Mouse (Mus musculus): ENCODE measurements at regions not wholly inside any gene's neighbourhood (a gene's known extent, or its start where the extent isn't known, plus 50 kb on each side); places are given as distances from the start of the nearest gene placed in this dataset.
A peak's percentile ranks its signal among the peaks of the same experiment; 100 is the strongest.

DNA sequence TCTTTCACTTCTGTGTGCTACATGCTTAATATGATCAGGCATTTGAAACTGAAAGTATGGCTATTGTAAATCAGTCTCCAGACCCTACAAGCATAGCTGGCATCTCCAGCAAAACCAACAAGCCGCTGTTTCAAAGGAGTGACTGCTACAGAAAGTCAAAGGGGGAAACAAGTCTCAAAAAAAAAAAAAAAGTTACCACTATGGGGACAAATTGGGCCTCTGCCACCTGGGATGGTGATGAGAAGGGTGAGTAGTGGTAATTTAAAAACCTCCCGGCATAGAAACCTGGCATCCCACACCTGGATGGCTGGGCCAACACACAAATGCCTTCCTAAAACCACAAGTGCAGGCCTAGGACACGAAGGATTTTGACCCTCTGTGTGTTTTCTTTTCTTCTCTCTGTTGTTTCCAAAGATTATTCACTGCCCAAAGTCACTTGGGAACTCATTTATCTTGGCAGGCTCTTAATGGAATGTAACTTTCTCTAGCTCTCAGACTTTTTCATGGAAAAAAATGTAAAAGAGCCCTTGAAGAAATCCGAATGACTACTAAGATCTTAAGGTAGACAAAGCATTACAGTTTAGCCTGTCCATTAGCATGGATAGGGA is 78.9 kb upstream of the Dlg1 start:
- Histone ChIP-seq H3K9me3 (no peaks in the 10 kb centered on the region), H3K27me3 (replicated peaks) (no peaks in the 10 kb centered on the region), H3K4me1 (peaks cover 2% of the 10 kb centered on the region), H3K27ac (replicated peaks) (no peak overlapping the region), H3K9ac (no peak overlapping the region), H3K4me3 (no peak overlapping the region), H3K4me2 (no peak overlapping the region), H3K36me3 (no peaks in the 10 kb centered on the region)
- no peak for ATAC-seq (ENCODE audit: extremely low read depth, insufficient number of reproducible peaks, low FRiP score, low TSS enrichment)
- 62% methylated on average over 4 of the region's 4 CpGs for WGBS

DNA sequence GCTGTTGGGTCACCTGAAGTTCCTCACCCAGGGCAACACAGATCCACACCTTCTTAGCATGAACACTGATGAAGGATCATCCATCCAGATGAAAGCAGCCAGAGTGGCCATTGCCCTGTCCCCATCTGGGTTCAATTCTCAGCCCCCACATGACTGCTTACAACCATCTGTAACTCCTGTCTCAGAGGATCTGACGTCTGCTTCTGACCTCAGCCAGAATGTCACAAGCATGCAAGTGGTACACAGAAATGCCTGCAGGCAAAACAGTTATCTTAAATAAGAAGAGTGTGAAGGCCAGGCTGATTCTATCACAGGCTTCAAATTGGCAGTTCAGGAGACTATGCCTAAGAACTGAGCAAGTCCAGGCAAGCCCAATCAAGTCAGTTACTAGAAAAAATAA is 76.2 kb upstream of the Dlg1 start:
- ATAC-seq (ENCODE audit: extremely low read depth, insufficient number of reproducible peaks, low FRiP score, low TSS enrichment), result no peak
- Histone ChIP-seq H3K4me1 (peaks cover 16% of the 10 kb centered on the region), H3K9me3 (no peaks in the 10 kb centered on the region), H3K9ac (no peak overlapping the region), H3K27ac (replicated peaks) (no peak overlapping the region), H3K4me3 (no peak overlapping the region), H3K27me3 (replicated peaks) (no peaks in the 10 kb centered on the region), H3K36me3 (no peaks in the 10 kb centered on the region), H3K4me2 (no peak overlapping the region)
- WGBS, result 32% methylated on average over 1 of the region's 1 CpGs

GRCm38 (mm10) chr16:31589576-31589975 is 73.7 kb upstream of the Dlg1 start:
- H3K4me2 ChIP-seq, result no peak overlapping the region
- no peak for ATAC-seq (ENCODE audit: extremely low read depth, insufficient number of reproducible peaks, low FRiP score, low TSS enrichment)
- WGBS, result 44% methylated on average over 6 of the region's 6 CpGs
- H3K9me3 ChIP-seq, result no peaks in the 10 kb centered on the region
- no peaks in the 10 kb centered on the region for H3K36me3 ChIP-seq
- H3K4me1 ChIP-seq, result peaks cover 38% of the 10 kb centered on the region
- H3K9ac ChIP-seq, result no peak overlapping the region
- H3K27ac ChIP-seq (replicated peaks), result peak overlapping the region; percentile 42
- H3K4me3 ChIP-seq, result no peak overlapping the region
- H3K27me3 ChIP-seq (replicated peaks), result no peaks in the 10 kb centered on the region

GRCm38 (mm10) chr16:31591565-31591964 is 71.7 kb upstream of the Dlg1 start:
- ATAC-seq (ENCODE audit: extremely low read depth, insufficient number of reproducible peaks, low FRiP score, low TSS enrichment), result no peak
- Histone ChIP-seq H3K4me3 (0 out of 2 replicates have a peak overlapping the region, but pooled peaks have one; percentile 28), H3K27me3 (replicated peaks) (no peaks in the 10 kb centered on the region), H3K4me1 (peaks cover 38% of the 10 kb centered on the region), H3K9me3 (no peaks in the 10 kb centered on the region), H3K27ac (replicated peaks) (peak overlapping the region; percentile 87), H3K9ac (0 out of 2 replicates have a peak overlapping the region, but pooled peaks have one; percentile 19), H3K36me3 (no peaks in the 10 kb centered on the region), H3K4me2 (peak overlapping the region; percentile 62)
- WGBS, result 72% methylated on average over 3 of the region's 3 CpGs

- Histone ChIP-seq H3K9ac (peak overlapping the region; percentile 56), H3K9me3 (no peaks in the 10 kb centered on the region), H3K4me1 (peaks cover 40% of the 10 kb centered on the region), H3K27me3 (replicated peaks) (no peaks in the 10 kb centered on the region), H3K4me3 (peak overlapping the region; percentile 28), H3K4me2 (peak overlapping the region; percentile 62), H3K36me3 (no peaks in the 10 kb centered on the region), H3K27ac (replicated peaks) (peak overlapping the region; percentile 87)
- WGBS, result 11% methylated on average over 7 of the region's 7 CpGs
- ATAC-seq (ENCODE audit: extremely low read depth, insufficient number of reproducible peaks, low FRiP score, low TSS enrichment), result peak; percentile 74
These were observed 71.0 kb upstream of the Dlg1 start for GRCm38 (mm10) chr16:31592014-31592871.

GRCm38 (mm10) chr16:31592973-31593683 is 70.1 kb upstream of the Dlg1 start:
- no peaks in the 10 kb centered on the region for H3K36me3 ChIP-seq
- H3K4me3 ChIP-seq, result no peak overlapping the region
- peak overlapping the region; percentile 62; the same call in 1 of the 2 replicates for H3K4me2 ChIP-seq
- peak overlapping the region; percentile 87 for H3K27ac ChIP-seq (replicated peaks)
- H3K9me3 ChIP-seq, result no peaks in the 10 kb centered on the region
- H3K4me1 ChIP-seq, result peaks cover 48% of the 10 kb centered on the region
- H3K27me3 ChIP-seq (replicated peaks), result no peaks in the 10 kb centered on the region
- peak overlapping the region; percentile 51 for H3K9ac ChIP-seq
- WGBS, result 37% methylated on average over 9 of the region's 9 CpGs
- peak; percentile 48; the same call in 1 of the 2 replicates for ATAC-seq (ENCODE audit: extremely low read depth, insufficient number of reproducible peaks, low FRiP score, low TSS enrichment)

DNA sequence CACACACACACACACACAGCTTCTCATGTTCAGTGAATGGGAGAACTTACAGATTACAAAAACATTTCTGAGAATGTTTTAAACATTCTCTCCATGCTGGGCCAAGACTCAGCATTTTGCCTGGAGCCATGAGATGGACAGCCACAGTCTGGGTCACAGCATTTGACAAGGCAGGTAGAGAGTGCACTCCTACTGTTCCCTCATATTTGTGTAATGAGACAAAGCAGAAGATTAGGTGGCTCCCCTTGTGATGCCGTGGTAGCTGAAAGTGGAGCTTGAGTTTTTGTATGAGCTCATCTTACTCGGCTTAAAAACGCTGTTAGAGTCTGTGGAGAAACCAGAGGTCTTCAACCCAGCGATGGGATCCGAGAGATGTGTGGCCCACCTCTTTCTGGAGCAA is 65.3 kb upstream of the Dlg1 start:
- Histone ChIP-seq H3K4me2 (no peak overlapping the region), H3K4me1 (peaks cover 41% of the 10 kb centered on the region), H3K27ac (replicated peaks) (no peak overlapping the region), H3K4me3 (no peak overlapping the region), H3K9me3 (no peaks in the 10 kb centered on the region), H3K36me3 (no peaks in the 10 kb centered on the region), H3K27me3 (replicated peaks) (no peaks in the 10 kb centered on the region), H3K9ac (no peak overlapping the region)
- WGBS, result 62% methylated on average over 5 of the region's 5 CpGs
- ATAC-seq (ENCODE audit: extremely low read depth, insufficient number of reproducible peaks, low FRiP score, low TSS enrichment), result no peak

DNA sequence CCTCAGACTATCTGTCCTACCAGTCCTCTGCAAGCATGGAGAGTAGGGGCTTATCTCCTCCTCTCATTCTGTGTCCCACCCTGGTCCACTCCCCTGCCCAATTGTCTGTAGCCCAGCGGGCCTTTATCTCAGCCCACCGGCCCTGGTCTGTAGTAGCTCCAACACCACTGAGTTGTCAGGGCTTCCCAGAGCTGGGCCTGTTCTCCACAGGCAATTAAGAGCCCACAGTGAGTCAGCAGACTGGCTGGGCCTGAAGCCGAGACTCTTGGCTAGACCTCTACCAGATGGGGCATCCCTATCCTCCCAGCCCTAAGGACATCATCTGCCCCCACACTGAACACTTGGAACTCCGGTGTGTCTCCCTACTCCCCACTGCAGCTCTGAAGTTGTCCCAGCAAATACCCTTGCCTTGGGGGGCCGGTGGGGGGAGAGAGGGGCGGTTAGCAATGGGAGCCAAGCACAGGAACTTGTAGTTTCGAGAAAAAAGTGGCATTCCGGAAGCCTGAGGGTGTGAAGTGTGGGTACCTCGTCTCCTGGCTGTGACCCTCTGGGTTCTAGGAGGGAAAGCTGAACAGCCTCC is 64.7 kb upstream of the Dlg1 start:
- Histone ChIP-seq H3K9me3 (no peaks in the 10 kb centered on the region), H3K27ac (replicated peaks) (peak overlapping the region; percentile 28; the same call in 1 of the 2 replicates), H3K9ac (no peak overlapping the region), H3K36me3 (no peaks in the 10 kb centered on the region), H3K4me2 (no peak overlapping the region), H3K27me3 (replicated peaks) (no peaks in the 10 kb centered on the region), H3K4me1 (peaks cover 36% of the 10 kb centered on the region), H3K4me3 (no peak overlapping the region)
- ATAC-seq (ENCODE audit: extremely low read depth, insufficient number of reproducible peaks, low FRiP score, low TSS enrichment), result peak; percentile 66
- WGBS, result 53% methylated on average over 9 of the region's 9 CpGs

DNA sequence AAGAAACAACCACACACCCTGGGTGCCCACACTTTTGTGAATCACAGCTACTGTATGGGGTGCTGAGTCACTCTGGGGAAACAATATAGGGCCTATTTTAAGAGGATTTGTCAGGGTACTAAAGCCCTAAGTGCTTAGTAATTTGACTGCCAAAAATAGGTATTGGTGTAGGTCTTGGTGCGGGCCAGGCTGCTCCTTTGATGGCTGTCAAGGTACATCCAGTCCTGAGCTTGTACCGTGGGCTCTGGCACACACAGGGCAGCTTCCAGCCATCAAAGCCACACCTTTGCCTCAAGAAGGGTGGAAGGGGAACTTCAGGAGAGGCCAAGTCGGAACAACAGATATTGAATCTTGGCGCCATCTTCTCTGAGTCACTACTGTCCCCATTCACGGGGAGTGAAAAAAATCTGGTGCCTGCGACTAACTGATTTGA is 64.2 kb upstream of the Dlg1 start:
- no peaks in the 10 kb centered on the region for H3K36me3 ChIP-seq
- H3K9me3 ChIP-seq, result no peaks in the 10 kb centered on the region
- H3K4me3 ChIP-seq, result no peak overlapping the region
- WGBS, result 71% methylated on average over 6 of the region's 6 CpGs
- no peaks in the 10 kb centered on the region for H3K27me3 ChIP-seq (replicated peaks)
- peaks cover 31% of the 10 kb centered on the region for H3K4me1 ChIP-seq
- no peak overlapping the region for H3K9ac ChIP-seq
- ATAC-seq (ENCODE audit: extremely low read depth, insufficient number of reproducible peaks, low FRiP score, low TSS enrichment), result no peak
- peak overlapping the region; percentile 28; the same call in 1 of the 2 replicates for H3K27ac ChIP-seq (replicated peaks)
- no peak overlapping the region for H3K4me2 ChIP-seq

DNA sequence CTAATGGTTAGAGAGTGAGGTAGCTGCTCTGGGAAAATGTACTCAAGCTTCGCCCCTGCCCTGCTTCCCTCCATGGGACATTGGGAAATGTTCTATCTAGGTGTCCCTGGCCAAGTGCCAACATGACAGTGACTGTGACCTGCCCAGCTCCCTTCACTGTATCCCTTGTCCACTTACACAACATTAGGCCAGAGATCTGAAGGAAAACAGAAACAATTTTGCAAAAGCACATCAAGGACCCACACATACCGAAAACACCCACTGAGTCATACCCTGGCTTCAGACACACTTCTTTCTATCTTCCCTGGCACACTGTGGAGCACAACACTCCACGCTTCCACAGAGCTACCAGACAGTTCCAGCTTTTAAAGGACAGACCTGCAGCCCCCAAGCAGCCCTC is 62.0 kb upstream of the Dlg1 start:
- H3K9me3 ChIP-seq, result no peaks in the 10 kb centered on the region
- no peak overlapping the region for H3K27ac ChIP-seq (replicated peaks)
- no peak overlapping the region for H3K9ac ChIP-seq
- no peak for ATAC-seq (ENCODE audit: extremely low read depth, insufficient number of reproducible peaks, low FRiP score, low TSS enrichment)
- H3K4me2 ChIP-seq, result no peak overlapping the region
- no peak overlapping the region for H3K4me3 ChIP-seq
- peaks cover 30% of the 10 kb centered on the region for H3K4me1 ChIP-seq
- H3K36me3 ChIP-seq, result no peaks in the 10 kb centered on the region
- H3K27me3 ChIP-seq (replicated peaks), result no peaks in the 10 kb centered on the region
- WGBS, result 88% methylated on average over 3 of the region's 3 CpGs

DNA sequence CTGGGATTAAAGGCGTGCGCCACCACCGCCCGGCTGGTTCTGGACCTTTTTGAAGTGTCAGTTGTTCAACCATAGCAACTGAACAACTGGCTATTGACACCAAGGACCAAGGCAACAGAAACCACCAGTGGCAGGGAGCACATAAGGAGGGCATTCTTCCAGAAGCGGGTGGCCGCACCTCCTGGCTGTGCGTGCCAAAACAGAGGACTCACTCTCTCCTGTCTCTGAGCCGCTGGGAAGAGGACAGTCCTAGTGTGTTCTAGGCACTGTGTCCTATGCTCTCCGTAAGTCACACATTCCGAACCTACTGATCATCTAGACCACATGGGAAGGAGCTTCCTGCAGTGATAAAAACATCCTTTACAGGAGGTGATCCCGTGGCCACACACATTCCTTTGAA is 60.1 kb upstream of the Dlg1 start:
- Histone ChIP-seq H3K27me3 (replicated peaks) (no peaks in the 10 kb centered on the region), H3K4me2 (no peak overlapping the region), H3K9me3 (no peaks in the 10 kb centered on the region), H3K36me3 (no peaks in the 10 kb centered on the region), H3K4me1 (peaks cover 33% of the 10 kb centered on the region), H3K9ac (no peak overlapping the region), H3K4me3 (no peak overlapping the region), H3K27ac (replicated peaks) (no peak overlapping the region)
- WGBS, result 65% methylated on average over 11 of the region's 11 CpGs
- no peak for ATAC-seq (ENCODE audit: extremely low read depth, insufficient number of reproducible peaks, low FRiP score, low TSS enrichment)
